Mouse (Mus musculus) lung, adult 2 months (tissue): ENCODE data around the gene Olfr132.

Experiments used
- CTCF ChIP-seq: fragments of 200-500 bp; IDR thresholded peaks from 2 replicates; pipeline ENCODE4 v1.5.1; 2011; ENCODE audit warnings: mild to moderate bottlenecking, low read length, control low read depth; ENCODE audit not compliant: insufficient read depth
- POLR2A ChIP-seq: fragments of 200-500 bp; IDR thresholded peaks from 2 replicates; pipeline ENCODE4 v1.6.1; 2011; ENCODE audit warnings: low read depth, mild to moderate bottlenecking, control low read depth, low read length, borderline replicate concordance; ENCODE audit errors: extremely low read depth

- TF ChIP-seq CTCF, result no peak
- TF ChIP-seq POLR2A, result no peak
Observed at GRCm38 (mm10) chr17:38171088-38171487, 36.8 kb upstream of the Olfr132 start, which contains the start of gene Olfr134.
